In the genomic region with DNA sequence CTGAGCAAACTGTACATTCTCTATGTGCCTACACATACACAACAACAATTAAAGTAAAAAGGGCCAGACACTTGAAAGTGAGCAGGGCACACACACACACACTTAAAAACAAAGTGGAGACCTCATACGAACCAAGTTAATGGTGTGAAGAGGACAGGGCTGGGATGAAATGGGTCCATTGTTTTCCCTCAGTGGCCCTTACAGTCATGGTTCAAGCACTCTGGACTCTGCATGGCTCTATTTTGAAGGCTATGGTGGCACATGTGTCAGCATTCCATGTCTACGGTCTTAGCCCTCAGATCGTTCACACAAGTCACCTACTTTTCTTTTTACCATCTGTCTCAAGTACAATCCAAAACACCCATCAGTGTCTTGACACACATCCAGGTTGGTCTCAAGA, we compare ENCODE assay signal across 24 mouse cellular contexts.
"Had no signal": no experiment of that assay in that cellular context is flagged by ENCODE, and none has a peak within 500 bp of the region (broad histone marks: within the 10 kb centered on the region; RNA-seq: fewer than 3 reads in every experiment).

No protein-coding gene starts in this region.

- H3K4me3 ChIP-seq: heart, adult 2 months; heart, embryonic 13.5 days; heart, embryonic 15.5 days; hindbrain, embryonic 13.5 days; hindbrain, embryonic 15.5 days; limb, embryonic 13.5 days; limb, embryonic 15.5 days; liver, embryonic 12.5 days had no signal

- H3K9me3 ChIP-seq: heart, embryonic 13.5 days; heart, embryonic 15.5 days; hindbrain, embryonic 13.5 days; hindbrain, embryonic 15.5 days; limb, embryonic 13.5 days; limb, embryonic 15.5 days; liver, embryonic 12.5 days had no signal

- DNase-seq: gastrocnemius, postnatal 14 days; gastrocnemius, postnatal 36 days; heart, adult 11 months; heart, adult 2 months; heart, postnatal 14 days; heart, postnatal 36 days; kidney, adult 2 months; kidney, adult 9 months; kidney, postnatal 14 days; kidney, postnatal 36 days; layer of hippocampus, adult 9-11 months; layer of hippocampus, postnatal 36 days; left cerebral cortex, postnatal 4 days had no signal

- H3K9ac ChIP-seq: heart, embryonic 13.5 days; heart, embryonic 15.5 days; hindbrain, embryonic 13.5 days; hindbrain, embryonic 15.5 days; limb, embryonic 13.5 days; limb, embryonic 15.5 days; liver, embryonic 12.5 days; liver, embryonic 14.5 days had no signal

- H3K36me3 ChIP-seq: heart, embryonic 13.5 days; heart, embryonic 15.5 days; hindbrain, embryonic 13.5 days; hindbrain, embryonic 15.5 days; limb, embryonic 13.5 days; limb, embryonic 15.5 days; liver, embryonic 12.5 days had no signal

- H3K4me2 ChIP-seq: heart, embryonic 11.5 days; heart, embryonic 13.5 days; heart, embryonic 15.5 days; hindbrain, embryonic 13.5 days; hindbrain, embryonic 15.5 days; liver, embryonic 12.5 days had no signal

- ATAC-seq: hindbrain, postnatal 0 days; intestine, embryonic 16.5 days; liver, embryonic 12.5 days had no signal

- H3K4me1 ChIP-seq: hindbrain, embryonic 15.5 days; liver, embryonic 12.5 days had no signal

- H3K27ac ChIP-seq: heart, adult 2 months; heart, embryonic 15.5 days; hindbrain, embryonic 13.5 days; hindbrain, embryonic 15.5 days; hindbrain, postnatal 0 days; liver, embryonic 12.5 days; liver, embryonic 14.5 days had no signal

- H3K27me3 ChIP-seq: heart, embryonic 13.5 days; heart, embryonic 15.5 days; hindbrain, embryonic 13.5 days; hindbrain, embryonic 15.5 days; limb, embryonic 13.5 days; limb, embryonic 15.5 days; liver, embryonic 12.5 days had no signal
